ENCODE assay signal across 8 mouse cellular contexts in genomic region chrX:105080096-105080495, GRCm38 (mm10). TPM values are rescaled to one million over a fixed set of nuclear protein-coding genes. Genes with fewer than 3 reads are reported as not detected.
DNase-seq lines count a peak whose midpoint lies in the region; ATAC-seq and TF ChIP-seq lines count a peak whose summit lies in the region.

No protein-coding gene starts in this region.

- intact Hi-C loops in left cerebral cortex, adult 2 months (cut with DNase I) = no loop called here
- intact Hi-C loops in left cerebral cortex, postnatal 36 days (cut with DNase I) = no loop called here

- H3K9ac ChIP-seq in embryonic facial prominence, embryonic 14.5 days (ENCODE audit: low read depth, low read length) = peak overlapping the region; percentile 65
- peak overlapping the region; percentile 60 for H3K9ac ChIP-seq in neural tube, embryonic 13.5 days

- H3K36me3 ChIP-seq in embryonic facial prominence, embryonic 14.5 days (ENCODE audit: control insufficient read depth, insufficient read depth, low read length) = peaks cover 16% of the 10 kb centered on the region; the same call in 1 of the 2 replicates
- H3K36me3 ChIP-seq in limb, embryonic 10.5 days = peaks cover 38% of the 10 kb centered on the region
- no peaks in the 10 kb centered on the region for H3K36me3 ChIP-seq in neural tube, embryonic 13.5 days

- peak overlapping the region; percentile 70 for H3K4me2 ChIP-seq in embryonic facial prominence, embryonic 14.5 days (ENCODE audit: low read depth, low read length)
- peak overlapping the region; percentile 67 for H3K4me2 ChIP-seq in neural tube, embryonic 13.5 days

- 11% methylated on average over 8 of the region's 8 CpGs for whole genome bisulfite sequencing in embryonic facial prominence, embryonic 14.5 days
- 5% methylated on average over 8 of the region's 8 CpGs for WGBS in limb, embryonic 10.5 days
- 12% methylated on average over 8 of the region's 8 CpGs for WGBS in neural tube, embryonic 13.5 days

- no peak for ATAC-seq in embryonic facial prominence, embryonic 14.5 days (ENCODE audit: low read depth)
- ATAC-seq in neural tube, embryonic 13.5 days (ENCODE audit: low read depth) = peak; percentile 41
- no peak for ATAC-seq in activated CD4-positive, CD25-positive, alpha-beta regulatory T cell, adult 4 months

- no peaks in the 10 kb centered on the region for H3K9me3 ChIP-seq in embryonic facial prominence, embryonic 14.5 days (ENCODE audit: control insufficient read depth, low read length)
- no peaks in the 10 kb centered on the region for H3K9me3 ChIP-seq in limb, embryonic 10.5 days (replicated peaks)
- H3K9me3 ChIP-seq in neural tube, embryonic 13.5 days = no peaks in the 10 kb centered on the region

- no peak for TF ChIP-seq CTCF in left cerebral cortex, adult 2 months (IDR thresholded peaks at IDR 0.05)

- H3K27ac ChIP-seq in left cerebral cortex, adult 2 months = no peak overlapping the region; the same call in none of the 2 replicates
- no peak overlapping the region; the same call in 1 of the 2 replicates for H3K27ac ChIP-seq in embryonic facial prominence, embryonic 14.5 days (replicated peaks; ENCODE audit: low read depth, low read length)
- H3K27ac ChIP-seq in limb, embryonic 10.5 days = peak overlapping the region; percentile 79; the same call in 1 of the 2 replicates
- 0 out of 2 replicates have a peak overlapping the region, but pooled peaks have one; percentile 9 for H3K27ac ChIP-seq in neural tube, embryonic 13.5 days (replicated peaks)

- H3K27me3 ChIP-seq in embryonic facial prominence, embryonic 14.5 days (replicated peaks; ENCODE audit: control insufficient read depth, insufficient read depth, low read length) = no peaks in the 10 kb centered on the region
- H3K27me3 ChIP-seq in limb, embryonic 10.5 days (ENCODE audit: low read depth, poor library complexity, severe bottlenecking) = 0 out of 2 replicates have a peak, but pooled peaks cover under 1% of the 10 kb centered on the region
- H3K27me3 ChIP-seq in neural tube, embryonic 13.5 days = no peaks in the 10 kb centered on the region

- H3K4me1 ChIP-seq in embryonic facial prominence, embryonic 14.5 days (ENCODE audit: control insufficient read depth, insufficient read depth, low read length) = no peaks in the 10 kb centered on the region
- peaks cover 4% of the 10 kb centered on the region; the same call in 1 of the 2 replicates for H3K4me1 ChIP-seq in limb, embryonic 10.5 days
- peaks cover 6% of the 10 kb centered on the region for H3K4me1 ChIP-seq in neural tube, embryonic 13.5 days (replicated peaks)

- H3K4me3 ChIP-seq in left cerebral cortex, adult 2 months = peak overlapping the region; percentile 55
- H3K4me3 ChIP-seq in embryonic facial prominence, embryonic 14.5 days (ENCODE audit: low read depth, low read length) = peak overlapping the region; percentile 60
- peak overlapping the region; percentile 62 for H3K4me3 ChIP-seq in limb, embryonic 10.5 days
- peak overlapping the region; percentile 55 for H3K4me3 ChIP-seq in neural tube, embryonic 13.5 days

- DNase-seq in left cerebral cortex, adult 2 months (ENCODE audit: extremely low spot score in 1 of 2, low spot score in 2 of 2) = no peak
- no peak for DNase-seq in left cerebral cortex, postnatal 36 days (ENCODE audit: low spot score in 2 of 2)
- no peak for DNase-seq in embryonic facial prominence, embryonic 14.5 days (ENCODE audit: low spot score)
- DNase-seq in limb, embryonic 10.5 days (ENCODE audit: low spot score) = no peak
- no peak for DNase-seq in embryo, embryonic 10 days (ENCODE audit: low spot score)
- no peak for DNase-seq in ovary, postnatal 10 days (ENCODE audit: low spot score)

RNA-seq across cellular contexts. Expression of gene Pbdc1, which starts 0.5 kb away (rescaled TPM):
- 10 to 100 TPM; 17.2 to 18.5 TPM for total RNA-seq in left cerebral cortex, adult 2 months (2021)
- total RNA-seq in left cerebral cortex, postnatal 36 days (2021) = 10 to 100 TPM; 18.5 to 19.0 TPM
- polyA plus RNA-seq in embryonic facial prominence, embryonic 14.5 days (2014; fragmentation: Nextera tagmentation; extraction: Ambion mirVana) = 47.0 and 49.5 TPM in 2 replicates
- polyA plus RNA-seq in limb, embryonic 10.5 days (2016; fragmentation: Nextera tagmentation; extraction: Ambion mirVana) = 89.4 and 92.1 TPM in 2 replicates
- 34.3 and 35.2 TPM in 2 replicates for polyA plus RNA-seq in neural tube, embryonic 13.5 days (2015; fragmentation: Nextera tagmentation; extraction: Ambion mirVana)
- 10 to 100 TPM; 37.7 to 38.2 TPM for polyA plus RNA-seq in activated CD4-positive, CD25-positive, alpha-beta regulatory T cell, adult 4 months (2017; shearing (Covaris generic))

RNA-seq across cellular contexts. Expression of gene Magee1, which starts 40.1 kb away (rescaled TPM):
- 100 to 1,000 TPM; 142 to 145 TPM for total RNA-seq in left cerebral cortex, adult 2 months (2021)
- total RNA-seq in left cerebral cortex, postnatal 36 days (2021) = 100 to 1,000 TPM; 141 to 152 TPM
- 18.6 and 19.0 TPM in 2 replicates for polyA plus RNA-seq in embryonic facial prominence, embryonic 14.5 days (2014; fragmentation: Nextera tagmentation; extraction: Ambion mirVana)
- polyA plus RNA-seq in limb, embryonic 10.5 days (2016; fragmentation: Nextera tagmentation; extraction: Ambion mirVana) = 13.3 and 19.2 TPM in 2 replicates
- polyA plus RNA-seq in neural tube, embryonic 13.5 days (2015; fragmentation: Nextera tagmentation; extraction: Ambion mirVana) = 158 and 166 TPM in 2 replicates
- polyA plus RNA-seq in activated CD4-positive, CD25-positive, alpha-beta regulatory T cell, adult 4 months (2017; shearing (Covaris generic)) = 1 to 10 TPM; 1.9 to 3.1 TPM

Comparison
In these comparisons a context has a peak if more than half of its experiments do, and no peak if none do; other contexts are left out.
1. H3K27ac ChIP-seq: peak in limb, embryonic 10.5 days (single experiment) and neural tube, embryonic 13.5 days (single experiment); none in left cerebral cortex, adult 2 months (single experiment) and embryonic facial prominence, embryonic 14.5 days (single experiment).
2. Peak in every context shown above with its lines, with median percentiles within 50 percentile points of each other: H3K4me3 ChIP-seq.